Comparison of ENCODE assay signal across 12 mouse cellular contexts in the genomic region with DNA sequence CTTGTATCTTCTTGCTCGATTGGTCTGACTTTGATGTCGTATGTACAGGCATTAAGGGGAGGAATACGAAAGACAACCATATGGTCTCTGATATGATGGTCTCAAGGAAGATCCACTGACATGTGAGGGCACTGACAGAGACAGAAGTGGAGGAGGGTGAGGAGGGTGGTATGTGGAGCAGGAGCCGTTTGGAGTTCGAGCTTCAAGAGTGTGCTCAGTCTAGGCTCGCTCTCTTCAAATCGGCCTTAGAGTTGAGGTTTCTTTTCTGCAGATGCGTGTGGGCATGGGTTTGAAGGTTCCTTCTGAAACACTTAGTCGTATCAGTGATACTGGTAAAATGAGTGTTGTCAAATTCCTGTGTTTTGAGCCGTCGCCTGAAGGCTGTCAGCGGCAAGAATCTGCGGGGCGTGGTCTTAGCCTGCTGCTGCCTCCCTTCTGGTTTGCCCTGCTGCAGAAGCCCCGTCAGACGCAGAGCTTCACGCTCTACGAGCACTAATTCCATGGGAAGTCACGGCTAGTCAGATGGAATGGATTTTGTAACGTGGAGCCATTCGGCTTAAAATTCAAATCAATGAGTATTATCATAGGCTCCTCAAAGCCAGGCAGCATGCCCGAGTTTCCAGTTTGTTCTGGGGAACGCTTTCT. TPM values are rescaled to one million over a fixed set of nuclear protein-coding genes. Genes with fewer than 3 reads are reported as not detected.
A peak's percentile ranks its signal among the peaks of the same experiment; 100 is the strongest.
DNase-seq lines count a peak whose midpoint lies in the region; ATAC-seq lines count a peak whose summit lies in the region.
"Had no signal": no experiment of that assay in that cellular context is flagged by ENCODE, and none has a peak within 500 bp of the region (broad histone marks: within the 10 kb centered on the region; RNA-seq: fewer than 3 reads in every experiment).

No protein-coding gene starts in this region.

- no peak overlapping the region for H3K27ac ChIP-seq in forebrain, embryonic 13.5 days
- no peak overlapping the region for H3K27ac ChIP-seq in forebrain, embryonic 12.5 days
- no peak overlapping the region for H3K27ac ChIP-seq in lung, embryonic 15.5 days
- no peak overlapping the region for H3K27ac ChIP-seq in intestine, embryonic 16.5 days (ENCODE audit: low read length)
- H3K27ac ChIP-seq: gastrocnemius, adult 2 months had no signal

- no peak for DNase-seq in lung, postnatal 4 days
- DNase-seq in retina, postnatal 1 day: peak; percentile 69
- DNase-seq in spleen, postnatal 36 days (ENCODE audit: low spot score in 2 of 2): no peak
- no peak for DNase-seq in gastrocnemius, adult 18-20 months (ENCODE audit: low spot score)
- DNase-seq: cerebellum, adult 9-11 months; gastrocnemius, adult 2 months had no signal

- ATAC-seq in forebrain, embryonic 13.5 days: 0 out of 2 replicates have a peak, but pooled peaks have one; percentile 48
- ATAC-seq in forebrain, embryonic 12.5 days (ENCODE audit: low FRiP score): no peak
- peak; percentile 59; the same call in 1 of the 2 replicates for ATAC-seq in lung, embryonic 15.5 days (ENCODE audit: borderline replicate concordance, extremely low read depth, low FRiP score, low TSS enrichment)
- ATAC-seq in intestine, embryonic 16.5 days: no peak

- H3K27me3 ChIP-seq in forebrain, embryonic 13.5 days: no peaks in the 10 kb centered on the region
- no peaks in the 10 kb centered on the region for H3K27me3 ChIP-seq in forebrain, embryonic 12.5 days
- no peaks in the 10 kb centered on the region for H3K27me3 ChIP-seq in lung, embryonic 15.5 days
- no peaks in the 10 kb centered on the region for H3K27me3 ChIP-seq in intestine, embryonic 16.5 days (replicated peaks; ENCODE audit: control insufficient read depth, insufficient read depth, low read length)

- 65% methylated on average over 23 of the region's 23 CpGs for WGBS in forebrain, embryonic 13.5 days
- 62% methylated on average over 23 of the region's 23 CpGs for WGBS in forebrain, embryonic 12.5 days
- 41% methylated on average over 23 of the region's 23 CpGs for WGBS in lung, embryonic 15.5 days
- 55% methylated on average over 23 of the region's 23 CpGs for WGBS in intestine, embryonic 16.5 days

- H3K36me3 ChIP-seq in forebrain, embryonic 13.5 days (ENCODE audit: poor library complexity, severe bottlenecking): no peaks in the 10 kb centered on the region
- H3K36me3 ChIP-seq in forebrain, embryonic 12.5 days (replicated peaks): no peaks in the 10 kb centered on the region
- H3K36me3 ChIP-seq in lung, embryonic 15.5 days: no peaks in the 10 kb centered on the region
- no peaks in the 10 kb centered on the region for H3K36me3 ChIP-seq in intestine, embryonic 16.5 days (ENCODE audit: control insufficient read depth, insufficient read depth, low read length)

- no peak overlapping the region for H3K9ac ChIP-seq in forebrain, embryonic 13.5 days
- no peak overlapping the region for H3K9ac ChIP-seq in forebrain, embryonic 12.5 days
- H3K9ac ChIP-seq in lung, embryonic 15.5 days: no peak overlapping the region
- no peak overlapping the region for H3K9ac ChIP-seq in intestine, embryonic 16.5 days (ENCODE audit: low read depth, low read length)

- peak overlapping the region; percentile 12; the same call in 1 of the 2 replicates for H3K4me2 ChIP-seq in forebrain, embryonic 13.5 days
- no peak overlapping the region for H3K4me2 ChIP-seq in forebrain, embryonic 12.5 days
- peak overlapping the region; percentile 44 for H3K4me2 ChIP-seq in lung, embryonic 15.5 days
- peak overlapping the region; percentile 26; the same call in 1 of the 2 replicates for H3K4me2 ChIP-seq in intestine, embryonic 16.5 days (ENCODE audit: low read depth, low read length)

- H3K4me3 ChIP-seq in forebrain, embryonic 13.5 days: no peak overlapping the region
- no peak overlapping the region for H3K4me3 ChIP-seq in forebrain, embryonic 12.5 days (replicated peaks)
- peak overlapping the region; percentile 17; the same call in 1 of the 2 replicates for H3K4me3 ChIP-seq in lung, embryonic 15.5 days
- H3K4me3 ChIP-seq in intestine, embryonic 16.5 days (ENCODE audit: low read length): no peak overlapping the region
- H3K4me3 ChIP-seq: gastrocnemius, adult 2 months had no signal

- H3K9me3 ChIP-seq in forebrain, embryonic 13.5 days (replicated peaks): no peaks in the 10 kb centered on the region
- H3K9me3 ChIP-seq in forebrain, embryonic 12.5 days: no peaks in the 10 kb centered on the region
- H3K9me3 ChIP-seq in lung, embryonic 15.5 days: no peaks in the 10 kb centered on the region
- H3K9me3 ChIP-seq in intestine, embryonic 16.5 days (ENCODE audit: control insufficient read depth, low read length): no peaks in the 10 kb centered on the region

- H3K4me1 ChIP-seq in forebrain, embryonic 13.5 days: no peaks in the 10 kb centered on the region
- H3K4me1 ChIP-seq in forebrain, embryonic 12.5 days: 0 out of 2 replicates have a peak, but pooled peaks cover 6% of the 10 kb centered on the region
- no peaks in the 10 kb centered on the region for H3K4me1 ChIP-seq in lung, embryonic 15.5 days
- H3K4me1 ChIP-seq in intestine, embryonic 16.5 days (ENCODE audit: control insufficient read depth, insufficient read depth, low read length): no peaks in the 10 kb centered on the region

RNA-seq across cellular contexts. Expression of a gene that starts 9.5 kb away (rescaled TPM):
- polyA plus RNA-seq in forebrain, embryonic 13.5 days (2015; fragmentation: Nextera tagmentation; extraction: Ambion mirVana): 0.21 and 0.49 TPM in 2 replicates
- 0.09 and 0.10 TPM in 2 replicates for polyA plus RNA-seq in forebrain, embryonic 12.5 days (2016; fragmentation: Nextera tagmentation; extraction: Ambion mirVana)
- polyA plus RNA-seq in lung, embryonic 15.5 days (2015; fragmentation: Nextera tagmentation; extraction: Ambion mirVana): 0.11 and 0.32 TPM in 2 replicates
- not detected in 2 replicates for polyA plus RNA-seq in intestine, embryonic 16.5 days (2015; fragmentation: Nextera tagmentation; extraction: Ambion mirVana)
- not detected for total RNA-seq in gastrocnemius, adult 18-20 months (2021)
- total RNA-seq: gastrocnemius, adult 2 months; megakaryocyte-erythroid progenitor cell, adult 5-6 weeks had no signal
- polyA plus RNA-seq: spleen, adult 2 months had no signal

RNA-seq across cellular contexts. Expression of a gene that starts 27.8 kb away (rescaled TPM):
- 9.8 and 12.7 TPM in 2 replicates for polyA plus RNA-seq in forebrain, embryonic 13.5 days (2015; fragmentation: Nextera tagmentation; extraction: Ambion mirVana)
- polyA plus RNA-seq in forebrain, embryonic 12.5 days (2016; fragmentation: Nextera tagmentation; extraction: Ambion mirVana): 17.9 and 19.8 TPM in 2 replicates
- 17.0 and 18.0 TPM in 2 replicates for polyA plus RNA-seq in lung, embryonic 15.5 days (2015; fragmentation: Nextera tagmentation; extraction: Ambion mirVana)
- polyA plus RNA-seq in intestine, embryonic 16.5 days (2015; fragmentation: Nextera tagmentation; extraction: Ambion mirVana): 8.0 and 8.8 TPM in 2 replicates
- total RNA-seq in gastrocnemius, adult 18-20 months (2021): under 1 TPM; 0.50 to 0.90 TPM

RNA-seq across cellular contexts. Expression of a gene that starts 27.9 kb away (rescaled TPM):
- polyA plus RNA-seq in forebrain, embryonic 13.5 days (2015; fragmentation: Nextera tagmentation; extraction: Ambion mirVana): 0.66 and 0.82 TPM in 2 replicates
- polyA plus RNA-seq in forebrain, embryonic 12.5 days (2016; fragmentation: Nextera tagmentation; extraction: Ambion mirVana): 0.22 and 0.37 TPM in 2 replicates
- 0.86 TPM in 2 replicates for polyA plus RNA-seq in lung, embryonic 15.5 days (2015; fragmentation: Nextera tagmentation; extraction: Ambion mirVana)
- polyA plus RNA-seq in intestine, embryonic 16.5 days (2015; fragmentation: Nextera tagmentation; extraction: Ambion mirVana): 0.11 and 0.15 TPM in 2 replicates
- total RNA-seq in gastrocnemius, adult 18-20 months (2021): not detected
- polyA plus RNA-seq: spleen, adult 2 months had no signal

Comparison
In these comparisons a context has a peak if more than half of its experiments do, and no peak if none do; other contexts are left out.
1. ATAC-seq: peak in forebrain, embryonic 13.5 days (single experiment) and lung, embryonic 15.5 days (single experiment); none in forebrain, embryonic 12.5 days (single experiment) and intestine, embryonic 16.5 days (single experiment).